Mouse (Mus musculus): Measurements from ENCODE around the gene Rbbp4.

Gene Rbbp4

GRCm38 (mm10) chr4:129351111-129351510 is 15.9 kb upstream of the Rbbp4 start:
- no peak for DNase-seq

GRCm38 (mm10) chr4:129350644-129351043 is 15.5 kb upstream of the Rbbp4 start:
- DNase-seq, result peak; percentile 84

- DNase-seq, result no peak
These were observed 11.4 kb upstream of the Rbbp4 start for GRCm38 (mm10) chr4:129346481-129347154.

GRCm38 (mm10) chr4:129342705-129343104 is 7.5 kb upstream of the Rbbp4 start:
- no peak for DNase-seq

GRCm38 (mm10) chr4:129341888-129342287 is 6.7 kb upstream of the Rbbp4 start:
- no peak for DNase-seq

- no peak for DNase-seq
These were observed 4.6 kb upstream of the Rbbp4 start for GRCm38 (mm10) chr4:129339743-129340142.

- peak; percentile 74 for DNase-seq
These were observed 1.1 kb upstream of the Rbbp4 start for GRCm38 (mm10) chr4:129336291-129336690.

GRCm38 (mm10) chr4:129334677-129335215 is 424 bp downstream of the Rbbp4 start:
- no peak for DNase-seq

GRCm38 (mm10) chr4:129332846-129333245 is 2.3 kb downstream of the Rbbp4 start:
- no peak for DNase-seq

GRCm38 (mm10) chr4:129326191-129326590 is 9.0 kb downstream of the Rbbp4 start:
- no peak for DNase-seq

- DNase-seq, result no peak
These were observed 10.4 kb downstream of the Rbbp4 start for GRCm38 (mm10) chr4:129324756-129325155.

- no peak for DNase-seq
These were observed 11.7 kb downstream of the Rbbp4 start for GRCm38 (mm10) chr4:129323491-129323890.

- DNase-seq, result no peak
These were observed 13.1 kb downstream of the Rbbp4 start for GRCm38 (mm10) chr4:129322042-129322441.

GRCm38 (mm10) chr4:129320876-129321275 is 14.3 kb downstream of the Rbbp4 start:
- no peak for DNase-seq

- DNase-seq, result no peak
These were observed 21.3 kb downstream of the Rbbp4 start for GRCm38 (mm10) chr4:129313886-129314285.

- DNase-seq, result no peak
These were observed 27.2 kb downstream of the Rbbp4 start for GRCm38 (mm10) chr4:129307936-129308335.

- DNase-seq, result no peak
These were observed 30.9 kb downstream of the Rbbp4 start for GRCm38 (mm10) chr4:129304306-129304705.

- no peak for DNase-seq
These were observed 31.4 kb downstream of the Rbbp4 start for GRCm38 (mm10) chr4:129303816-129304215.

- no peak for DNase-seq
These were observed 31.8 kb downstream of the Rbbp4 start for GRCm38 (mm10) chr4:129303401-129303800.

- DNase-seq, result no peak
These were observed 36.0 kb downstream of the Rbbp4 start for GRCm38 (mm10) chr4:129299121-129299520.

- DNase-seq, result no peak
These were observed 37.4 kb downstream of the Rbbp4 start for GRCm38 (mm10) chr4:129297724-129298123.

GRCm38 (mm10) chr4:129296066-129296465 is 39.1 kb downstream of the Rbbp4 start:
- DNase-seq, result no peak

- no peak for DNase-seq
These were observed 40.0 kb downstream of the Rbbp4 start for GRCm38 (mm10) chr4:129295188-129295587.

- DNase-seq, result no peak
These were observed 41.5 kb downstream of the Rbbp4 start for GRCm38 (mm10) chr4:129293702-129294101.

- DNase-seq, result no peak
These were observed 42.3 kb downstream of the Rbbp4 start for GRCm38 (mm10) chr4:129292831-129293230.

All from cerebellum, adult 9-10 months (tissue).